Mouse (Mus musculus): ENCODE measurements around the gene Ifna7. TPM values are rescaled to one million over a fixed set of nuclear protein-coding genes. Genes with fewer than 3 reads are reported as not detected.
"Not testable (repeated sequence)": the region's sequence is repeated elsewhere in the genome, so short reads cannot be mapped to it uniquely, and the experiment has no call there.

Ifna7 gene
- total RNA-seq (2021): not detected

GRCm38 (mm10) chr4:88815928-88816327, at the start of gene Ifna7:
Gene Ifna7 (plus strand): TSS chr4:88816228.
- intact Hi-C loops (cut with DNase I): no loop called here
- no peak for DNase-seq (ENCODE audit: extremely low spot score in 1 of 2, low spot score in 2 of 2)

GRCm38 (mm10) chr4:88773534-88773933, 42.5 kb upstream of the Ifna7 start, which contains the start of gene Gm13290:
Gene Gm13290 (plus strand): TSS chr4:88773834.
- not testable (repeated sequence) for DNase-seq (ENCODE audit: extremely low spot score in 1 of 2, low spot score in 2 of 2)

DNA sequence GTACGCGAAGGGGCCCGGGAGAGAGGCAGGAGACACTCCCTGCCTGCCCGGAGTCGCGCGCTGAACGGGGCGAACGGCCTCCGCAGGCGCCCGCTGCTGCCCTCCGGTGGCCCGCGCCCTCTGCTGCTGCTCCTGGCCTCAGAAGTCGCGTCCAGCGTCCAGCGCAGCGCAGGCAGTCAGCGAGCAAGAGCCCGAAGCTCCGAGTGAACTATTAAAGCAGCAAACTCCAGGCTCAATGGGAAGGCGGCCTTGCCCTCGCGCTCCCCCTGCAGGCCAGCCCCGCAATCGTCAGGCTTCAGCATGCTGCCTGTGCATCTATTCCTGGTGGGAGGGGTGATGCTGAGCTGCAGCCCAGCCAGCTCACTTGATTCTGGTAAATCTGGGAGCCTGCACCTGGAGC, 39.4 kb upstream of the Ifna7 start, which contains the start of gene Gm13289:
Gene Gm13289 (plus strand): TSS at position 301 of the 400 bp plus-strand sequence.
- DNase-seq (ENCODE audit: extremely low spot score in 1 of 2, low spot score in 2 of 2); intact Hi-C loops (cut with DNase I): not testable (repeated sequence)

More at GRCm38 (mm10) chr4:88773534-88773933, 42.5 kb upstream of the Ifna7 start, which contains the start of gene Gm13290:
- intact Hi-C loops (cut with DNase I): not testable (repeated sequence)

DNA sequence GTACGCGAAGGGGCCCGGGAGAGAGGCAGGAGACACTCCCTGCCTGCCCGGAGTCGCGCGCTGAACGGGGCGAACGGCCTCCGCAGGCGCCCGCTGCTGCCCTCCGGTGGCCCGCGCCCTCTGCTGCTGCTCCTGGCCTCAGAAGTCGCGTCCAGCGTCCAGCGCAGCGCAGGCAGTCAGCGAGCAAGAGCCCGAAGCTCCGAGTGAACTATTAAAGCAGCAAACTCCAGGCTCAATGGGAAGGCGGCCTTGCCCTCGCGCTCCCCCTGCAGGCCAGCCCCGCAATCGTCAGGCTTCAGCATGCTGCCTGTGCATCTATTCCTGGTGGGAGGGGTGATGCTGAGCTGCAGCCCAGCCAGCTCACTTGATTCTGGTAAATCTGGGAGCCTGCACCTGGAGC, 36.5 kb upstream of the Ifna7 start, which contains the start of gene Gm13272:
Gene Gm13272 (plus strand): TSS at position 301 of the 400 bp plus-strand sequence.
- DNase-seq (ENCODE audit: extremely low spot score in 1 of 2, low spot score in 2 of 2); intact Hi-C loops (cut with DNase I): not testable (repeated sequence)

DNA sequence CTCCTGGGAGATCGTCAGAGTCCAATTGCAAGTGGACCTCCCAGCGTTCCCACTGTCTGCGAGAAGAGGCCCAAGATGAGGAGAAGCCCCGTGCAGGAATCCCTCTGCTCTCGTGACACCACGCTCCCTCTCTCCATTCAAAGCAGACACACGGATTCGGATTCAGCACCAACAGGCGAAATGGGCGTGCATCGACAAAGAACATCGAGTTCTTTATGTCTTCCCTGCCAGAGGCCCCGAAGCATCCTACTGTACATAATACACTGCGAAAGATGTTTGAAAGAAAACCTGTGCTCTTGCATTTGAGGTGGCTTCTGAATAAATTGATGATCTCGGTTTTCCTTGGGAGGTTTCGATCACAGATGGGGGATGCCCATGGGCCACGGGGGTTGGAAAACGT, 35.7 kb upstream of the Ifna7 start:
- DNase-seq (ENCODE audit: extremely low spot score in 1 of 2, low spot score in 2 of 2); intact Hi-C loops (cut with DNase I): not testable (repeated sequence)

GRCm38 (mm10) chr4:88781831-88782230, 34.2 kb upstream of the Ifna7 start, which contains the start of gene Ifnz:
Gene Ifnz (plus strand): TSS chr4:88782131.
- intact Hi-C loops (cut with DNase I); DNase-seq (ENCODE audit: extremely low spot score in 1 of 2, low spot score in 2 of 2): not testable (repeated sequence)

GRCm38 (mm10) chr4:88782335-88782734, 33.7 kb upstream of the Ifna7 start:
- intact Hi-C loops (cut with DNase I): not testable (repeated sequence)

GRCm38 (mm10) chr4:88785409-88785808, 30.6 kb upstream of the Ifna7 start, which contains the start of gene Gm13276:
Gene Gm13276 (plus strand): TSS chr4:88785709.
- intact Hi-C loops (cut with DNase I); DNase-seq (ENCODE audit: extremely low spot score in 1 of 2, low spot score in 2 of 2): not testable (repeated sequence)

More at GRCm38 (mm10) chr4:88782335-88782734, 33.7 kb upstream of the Ifna7 start:
- DNase-seq (ENCODE audit: extremely low spot score in 1 of 2, low spot score in 2 of 2): not testable (repeated sequence)

GRCm38 (mm10) chr4:88788402-88788801, 27.6 kb upstream of the Ifna7 start, which contains the start of gene Gm13277:
Gene Gm13277 (plus strand): TSS chr4:88788632.
- peak; percentile 57 to 63 for DNase-seq (ENCODE audit: extremely low spot score in 1 of 2, low spot score in 2 of 2)
- intact Hi-C loops (cut with DNase I): not testable (repeated sequence)

GRCm38 (mm10) chr4:88791250-88791649, 24.8 kb upstream of the Ifna7 start, which contains the start of gene Gm13278:
Gene Gm13278 (plus strand): TSS chr4:88791550.
- DNase-seq (ENCODE audit: extremely low spot score in 1 of 2, low spot score in 2 of 2); intact Hi-C loops (cut with DNase I): not testable (repeated sequence)

DNA sequence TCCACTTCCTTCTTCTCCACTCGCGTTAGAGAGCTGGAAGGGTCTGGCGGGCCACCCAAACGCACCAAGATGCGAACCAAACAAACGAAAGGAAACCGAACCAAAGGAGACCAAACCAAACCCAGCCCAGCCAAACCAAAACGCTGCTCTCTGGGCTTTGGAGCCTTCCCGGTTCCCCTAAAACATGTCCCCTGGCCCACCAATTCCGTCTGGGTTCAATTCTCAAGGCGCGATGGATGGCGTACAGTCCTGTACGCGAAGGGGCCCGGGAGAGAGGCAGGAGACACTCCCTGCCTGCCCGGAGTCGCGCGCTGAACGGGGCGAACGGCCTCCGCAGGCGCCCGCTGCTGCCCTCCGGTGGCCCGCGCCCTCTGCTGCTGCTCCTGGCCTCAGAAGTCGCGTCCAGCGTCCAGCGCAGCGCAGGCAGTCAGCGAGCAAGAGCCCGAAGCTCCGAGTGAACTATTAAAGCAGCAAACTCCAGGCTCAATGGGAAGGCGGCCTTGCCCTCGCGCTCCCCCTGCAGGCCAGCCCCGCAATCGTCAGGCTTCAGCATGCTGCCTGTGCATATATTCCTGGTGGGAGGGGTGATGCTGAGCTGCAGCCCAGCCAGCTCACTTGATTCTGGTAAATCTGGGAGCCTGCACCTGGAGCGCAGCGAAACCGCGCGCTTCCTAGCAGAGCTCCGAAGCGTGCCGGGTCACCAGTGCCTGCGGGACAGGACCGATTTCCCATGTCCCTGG, 21.9 kb upstream of the Ifna7 start, which contains the start of gene Gm13275:
Gene Gm13275 (plus strand): TSS at position 552 of the 740 bp plus-strand sequence.
- peak; percentile 38 to 44 for DNase-seq (ENCODE audit: extremely low spot score in 1 of 2, low spot score in 2 of 2)
- intact Hi-C loops (cut with DNase I): not testable (repeated sequence)

DNA sequence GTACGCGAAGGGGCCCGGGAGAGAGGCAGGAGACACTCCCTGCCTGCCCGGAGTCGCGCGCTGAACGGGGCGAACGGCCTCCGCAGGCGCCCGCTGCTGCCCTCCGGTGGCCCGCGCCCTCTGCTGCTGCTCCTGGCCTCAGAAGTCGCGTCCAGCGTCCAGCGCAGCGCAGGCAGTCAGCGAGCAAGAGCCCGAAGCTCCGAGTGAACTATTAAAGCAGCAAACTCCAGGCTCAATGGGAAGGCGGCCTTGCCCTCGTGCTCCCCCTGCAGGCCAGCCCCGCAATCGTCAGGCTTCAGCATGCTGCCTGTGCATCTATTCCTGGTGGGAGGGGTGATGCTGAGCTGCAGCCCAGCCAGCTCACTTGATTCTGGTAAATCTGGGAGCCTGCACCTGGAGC, 18.9 kb upstream of the Ifna7 start, which contains the start of gene Gm13279:
Gene Gm13279 (plus strand): TSS at position 301 of the 400 bp plus-strand sequence.
- DNase-seq (ENCODE audit: extremely low spot score in 1 of 2, low spot score in 2 of 2); intact Hi-C loops (cut with DNase I): not testable (repeated sequence)

GRCm38 (mm10) chr4:88799365-88799764, 16.7 kb upstream of the Ifna7 start, which contains the start of gene Gm13285:
Gene Gm13285 (plus strand): TSS chr4:88799665.
- DNase-seq (ENCODE audit: extremely low spot score in 1 of 2, low spot score in 2 of 2); intact Hi-C loops (cut with DNase I): not testable (repeated sequence)

- DNase-seq (ENCODE audit: extremely low spot score in 1 of 2, low spot score in 2 of 2); intact Hi-C loops (cut with DNase I): not testable (repeated sequence)
Measured at GRCm38 (mm10) chr4:88802954-88803353, 13.1 kb upstream of the Ifna7 start, which contains the start of gene Gm13287. Gene Gm13287 (plus strand): TSS chr4:88803254.

GRCm38 (mm10) chr4:88805231-88805630, 10.8 kb upstream of the Ifna7 start, which contains the start of gene Gm13288:
Gene Gm13288 (plus strand): TSS chr4:88805531.
- DNase-seq (ENCODE audit: extremely low spot score in 1 of 2, low spot score in 2 of 2); intact Hi-C loops (cut with DNase I): not testable (repeated sequence)

DNA sequence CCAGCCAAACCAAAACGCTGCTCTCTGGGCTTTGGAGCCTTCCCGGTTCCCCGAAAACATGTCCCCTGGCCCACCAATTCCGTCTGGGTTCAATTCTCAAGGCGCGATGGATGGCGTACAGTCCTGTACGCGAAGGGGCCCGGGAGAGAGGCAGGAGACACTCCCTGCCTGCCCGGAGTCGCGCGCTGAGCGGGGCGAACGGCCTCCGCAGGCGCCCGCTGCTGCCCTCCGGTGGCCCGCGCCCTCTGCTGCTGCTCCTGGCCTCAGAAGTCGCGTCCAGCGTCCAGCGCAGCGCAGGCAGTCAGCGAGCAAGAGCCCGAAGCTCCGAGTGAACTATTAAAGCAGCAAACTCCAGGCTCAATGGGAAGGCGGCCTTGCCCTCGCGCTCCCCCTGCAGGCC, 10.3 kb upstream of the Ifna7 start:
- intact Hi-C loops (cut with DNase I): not testable (repeated sequence)
- DNase-seq (ENCODE audit: extremely low spot score in 1 of 2, low spot score in 2 of 2): peak in 1 of 2 experiments; percentile 30

GRCm38 (mm10) chr4:88819659-88820058, 3.6 kb downstream of the Ifna7 start, which contains the start of gene Ifna11:
Gene Ifna11 (plus strand): TSS chr4:88819959.
- no peak for DNase-seq (ENCODE audit: extremely low spot score in 1 of 2, low spot score in 2 of 2)
- intact Hi-C loops (cut with DNase I): loop anchor here (10.0 kb wide), 1 partner anchor 135 kb away; the partner anchor contains the start of gene Ifna2

- intact Hi-C loops (cut with DNase I): loop anchor here (10.0 kb wide), 1 partner anchor 138 kb away; the partner anchor contains the start of gene Ifna2
- peak in 1 of 2 experiments; percentile 17 for DNase-seq (ENCODE audit: extremely low spot score in 1 of 2, low spot score in 2 of 2)
Measured at GRCm38 (mm10) chr4:88822995-88823394, 7.0 kb downstream of the Ifna7 start.

DNA sequence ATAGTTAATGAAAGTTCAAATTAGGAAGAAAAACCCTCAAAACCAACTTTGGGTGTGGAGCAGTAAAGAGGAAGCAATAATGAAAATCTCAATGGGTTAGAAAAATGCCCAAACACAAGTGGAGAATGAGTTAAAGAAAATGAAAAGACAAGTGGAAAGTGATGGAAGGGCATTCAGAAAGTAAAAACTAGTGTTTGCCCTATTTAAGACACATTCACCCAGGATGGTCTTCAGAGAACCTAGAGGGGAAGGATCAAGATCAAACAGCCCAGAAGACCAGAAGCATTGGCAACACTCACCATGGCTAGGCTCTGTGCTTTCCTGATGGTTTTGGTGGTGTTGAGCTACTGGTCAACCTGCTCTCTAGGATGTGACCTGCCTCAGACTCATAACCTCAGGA, 11.1 kb downstream of the Ifna7 start, which contains the start of gene Ifna6:
Gene Ifna6 (plus strand): TSS at position 301 of the 400 bp plus-strand sequence.
- DNase-seq (ENCODE audit: extremely low spot score in 1 of 2, low spot score in 2 of 2): not testable (repeated sequence)
- intact Hi-C loops (cut with DNase I): loop anchor here (10.0 kb wide), 1 partner anchor 142 kb away; the partner anchor contains the start of gene Ifna2

Data from left cerebral cortex, postnatal 10 days (tissue).